Mouse (Mus musculus) adrenal gland, adult 8-10 months (tissue): ENCODE data around the gene Kcnmb4. TPM values are rescaled to one million over a fixed set of nuclear protein-coding genes. Genes with fewer than 3 reads are reported as not detected.

Experiments
- DNase-seq: peaks from one replicate; pipeline ENCODE4 v3.0.0; 2022
- total RNA-seq, 4 experiments: library from RNA; stranded (reverse); gene quantifications; 2 replicates each; pipeline ENCODE4 v1.2.4; 2022

The Kcnmb4 gene
- 10 to 100 TPM in 2 of 4 experiments, 1 to 10 TPM in 1, under 1 TPM in 1; 0.84 to 12.1 (median 6.7) TPM for total RNA-seq

GRCm38 (mm10) chr10:116473759-116474549 lies at the start of gene Kcnmb4:
TSS of gene Kcnmb4 (minus strand) at chr10:116473878.
- no peak for DNase-seq

- DNase-seq, result no peak
Observed at GRCm38 (mm10) chr10:116519588-116519987, 45.9 kb upstream of the Kcnmb4 start.

GRCm38 (mm10) chr10:116515590-116515989 lies 41.9 kb upstream of the Kcnmb4 start:
- DNase-seq, result no peak

GRCm38 (mm10) chr10:116515158-116515557 lies 41.5 kb upstream of the Kcnmb4 start:
- DNase-seq, result no peak

GRCm38 (mm10) chr10:116513254-116513635 lies 39.6 kb upstream of the Kcnmb4 start:
- DNase-seq, result peak; percentile 9

GRCm38 (mm10) chr10:116512521-116513253 lies 39.0 kb upstream of the Kcnmb4 start:
- no peak for DNase-seq

- DNase-seq, result no peak
Observed at GRCm38 (mm10) chr10:116505303-116506014, 31.8 kb upstream of the Kcnmb4 start.

GRCm38 (mm10) chr10:116492768-116493167 lies 19.1 kb upstream of the Kcnmb4 start:
- no peak for DNase-seq

GRCm38 (mm10) chr10:116486895-116487747 lies 13.4 kb upstream of the Kcnmb4 start:
- DNase-seq, result no peak

- DNase-seq, result no peak
Observed at GRCm38 (mm10) chr10:116481917-116482316, 8.2 kb upstream of the Kcnmb4 start.

- DNase-seq, result no peak
Observed at GRCm38 (mm10) chr10:116480988-116481387, 7.3 kb upstream of the Kcnmb4 start.

- no peak for DNase-seq
Observed at GRCm38 (mm10) chr10:116476559-116476958, 2.9 kb upstream of the Kcnmb4 start.

- DNase-seq, result no peak
Observed at GRCm38 (mm10) chr10:116475725-116476124, 2.0 kb upstream of the Kcnmb4 start.

- DNase-seq, result no peak
Observed at GRCm38 (mm10) chr10:116473071-116473758, 463 bp downstream of the Kcnmb4 start.

- no peak for DNase-seq
Observed at GRCm38 (mm10) chr10:116472579-116472978, 1.1 kb downstream of the Kcnmb4 start.

GRCm38 (mm10) chr10:116470306-116470925 lies 3.3 kb downstream of the Kcnmb4 start:
- no peak for DNase-seq

GRCm38 (mm10) chr10:116468094-116468493 lies 5.6 kb downstream of the Kcnmb4 start:
- no peak for DNase-seq

- DNase-seq, result no peak
Observed at GRCm38 (mm10) chr10:116463753-116464345, 9.8 kb downstream of the Kcnmb4 start.

- no peak for DNase-seq
Observed at GRCm38 (mm10) chr10:116461443-116461842, 12.2 kb downstream of the Kcnmb4 start.

- no peak for DNase-seq
Observed at GRCm38 (mm10) chr10:116458786-116459185, 14.9 kb downstream of the Kcnmb4 start.

- no peak for DNase-seq
Observed at GRCm38 (mm10) chr10:116452771-116453170, 20.9 kb downstream of the Kcnmb4 start.
